Mouse (Mus musculus) cerebellum, adult 11-12 months (tissue): Measurements from ENCODE around the gene Tmem132b.
A peak's percentile ranks its signal among the peaks of the same experiment; 100 is the strongest.

Source experiments
- DNase-seq: peaks from one replicate; pipeline ENCODE4 v3.0.0; 2022

The Tmem132b gene

GRCm38 (mm10) chr5:125583298-125583697 lies 51.7 kb downstream of the Tmem132b start:
- DNase-seq = no peak

GRCm38 (mm10) chr5:125583836-125584235 lies 52.3 kb downstream of the Tmem132b start:
- DNase-seq = no peak

- no peak for DNase-seq
Observed at GRCm38 (mm10) chr5:125585211-125585610, 53.6 kb downstream of the Tmem132b start.

GRCm38 (mm10) chr5:125588203-125588602 lies 56.6 kb downstream of the Tmem132b start:
- DNase-seq = no peak

GRCm38 (mm10) chr5:125588876-125589667 lies 57.5 kb downstream of the Tmem132b start:
- DNase-seq = peak; percentile 8

GRCm38 (mm10) chr5:125598056-125598455 lies 66.5 kb downstream of the Tmem132b start:
- no peak for DNase-seq

- no peak for DNase-seq
Observed at GRCm38 (mm10) chr5:125607146-125607545, 75.6 kb downstream of the Tmem132b start.

GRCm38 (mm10) chr5:125609968-125610367 lies 78.4 kb downstream of the Tmem132b start:
- no peak for DNase-seq

GRCm38 (mm10) chr5:125612460-125612859 lies 80.9 kb downstream of the Tmem132b start:
- DNase-seq = no peak

- no peak for DNase-seq
Observed at GRCm38 (mm10) chr5:125613136-125613535, 81.6 kb downstream of the Tmem132b start.

- no peak for DNase-seq
Observed at GRCm38 (mm10) chr5:125614348-125614747, 82.8 kb downstream of the Tmem132b start.

- DNase-seq = no peak
Observed at GRCm38 (mm10) chr5:125617050-125617449, 85.5 kb downstream of the Tmem132b start.

GRCm38 (mm10) chr5:125627816-125628348 lies 96.3 kb downstream of the Tmem132b start:
- no peak for DNase-seq

GRCm38 (mm10) chr5:125634666-125635065 lies 103.1 kb downstream of the Tmem132b start:
- no peak for DNase-seq

- no peak for DNase-seq
Observed at GRCm38 (mm10) chr5:125640966-125641365, 109.4 kb downstream of the Tmem132b start.

GRCm38 (mm10) chr5:125641531-125642147 lies 110.1 kb downstream of the Tmem132b start:
- no peak for DNase-seq

- DNase-seq = no peak
Observed at GRCm38 (mm10) chr5:125648236-125648635, 116.7 kb downstream of the Tmem132b start.

- DNase-seq = no peak
Observed at GRCm38 (mm10) chr5:125649982-125650381, 118.4 kb downstream of the Tmem132b start.

- DNase-seq = no peak
Observed at GRCm38 (mm10) chr5:125658101-125658500, 126.5 kb downstream of the Tmem132b start.

GRCm38 (mm10) chr5:125658959-125659749 lies 127.6 kb downstream of the Tmem132b start:
- no peak for DNase-seq

GRCm38 (mm10) chr5:125675623-125676022 lies 144.0 kb downstream of the Tmem132b start:
- peak; percentile 32 for DNase-seq

GRCm38 (mm10) chr5:125676025-125676623 lies 144.6 kb downstream of the Tmem132b start:
- no peak for DNase-seq

GRCm38 (mm10) chr5:125680889-125681288 lies 149.3 kb downstream of the Tmem132b start:
- DNase-seq = no peak
